Mouse (Mus musculus) kidney, postnatal 4 days (tissue): ENCODE data around the gene C530008M17Rik.
A peak's percentile ranks its signal among the peaks of the same experiment; 100 is the strongest.

Source experiments
- DNase-seq, 2 experiments: peaks; one replicate each; pipeline ENCODE4 v3.0.0; 2021; ENCODE audit warnings: mixed read lengths in 2 of 2

Gene C530008M17Rik

GRCm38 (mm10) chr5:76702646-76703045 is 46.3 kb downstream of the C530008M17Rik start:
- peak; percentile 44 to 57 for DNase-seq

- no peak for DNase-seq
Observed at GRCm38 (mm10) chr5:76705307-76706173, 49.2 kb downstream of the C530008M17Rik start.

DNA sequence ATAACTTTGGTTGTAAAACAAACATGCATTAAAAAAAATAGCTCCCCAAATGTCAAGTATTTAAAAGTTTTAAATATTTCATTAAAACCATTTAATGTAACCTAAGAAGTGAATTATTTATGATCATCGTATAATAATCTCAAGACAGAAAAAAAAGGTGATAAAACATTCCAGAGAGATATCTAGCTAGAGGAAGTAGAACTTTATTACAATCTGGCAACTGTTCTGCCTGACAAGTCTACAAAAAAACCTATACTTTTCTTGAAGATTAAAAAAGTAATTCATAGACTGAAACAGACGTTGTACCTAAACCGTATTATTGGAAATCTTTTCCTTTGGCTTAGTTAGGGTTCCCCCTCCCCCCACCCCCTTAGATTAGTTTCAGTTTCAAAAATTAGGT is 50.8 kb downstream of the C530008M17Rik start:
- DNase-seq: no peak

- DNase-seq: no peak
Observed at GRCm38 (mm10) chr5:76708004-76708403, 51.7 kb downstream of the C530008M17Rik start.

DNA sequence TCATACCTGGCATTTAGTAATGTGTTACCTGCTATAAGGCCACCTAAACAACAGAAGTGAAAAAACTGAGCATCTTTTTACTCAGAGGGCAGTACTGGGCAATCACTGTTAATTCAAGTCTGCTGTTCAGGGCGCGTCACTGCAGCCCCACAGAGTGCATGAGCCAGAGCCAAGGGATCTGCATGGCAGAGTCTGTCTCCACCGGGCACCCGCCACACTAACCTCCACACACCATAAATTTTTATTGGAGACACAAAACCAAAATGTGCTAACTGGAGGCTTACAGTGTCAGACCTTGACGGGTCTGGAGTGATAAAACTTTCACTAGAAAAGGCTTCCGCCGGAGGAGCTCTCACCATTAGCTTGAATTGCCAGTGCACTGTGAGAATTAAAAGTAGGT is 57.4 kb downstream of the C530008M17Rik start:
- peak; percentile 24 to 35 for DNase-seq

DNA sequence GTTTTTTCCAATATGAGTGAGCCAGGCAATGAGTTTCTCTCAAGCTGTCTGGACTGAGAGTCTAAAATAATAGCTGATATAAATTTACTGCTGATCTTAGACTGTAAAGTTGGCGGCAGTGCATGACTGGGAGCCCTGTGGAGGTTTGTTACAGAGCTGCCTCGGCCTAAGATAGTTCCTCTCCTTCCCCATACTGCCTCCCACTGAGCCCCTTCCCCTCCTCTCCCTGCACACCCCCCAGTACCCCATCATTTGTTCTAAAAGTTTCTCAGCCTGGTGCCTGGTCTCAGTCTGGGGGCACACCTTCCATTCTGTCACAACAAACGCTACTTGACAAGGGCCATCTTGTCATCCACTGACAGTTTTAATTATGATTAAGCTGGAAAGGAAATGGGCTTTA is 63.6 kb downstream of the C530008M17Rik start:
- no peak for DNase-seq

GRCm38 (mm10) chr5:76724878-76725277 is 68.6 kb downstream of the C530008M17Rik start:
- no peak for DNase-seq

DNA sequence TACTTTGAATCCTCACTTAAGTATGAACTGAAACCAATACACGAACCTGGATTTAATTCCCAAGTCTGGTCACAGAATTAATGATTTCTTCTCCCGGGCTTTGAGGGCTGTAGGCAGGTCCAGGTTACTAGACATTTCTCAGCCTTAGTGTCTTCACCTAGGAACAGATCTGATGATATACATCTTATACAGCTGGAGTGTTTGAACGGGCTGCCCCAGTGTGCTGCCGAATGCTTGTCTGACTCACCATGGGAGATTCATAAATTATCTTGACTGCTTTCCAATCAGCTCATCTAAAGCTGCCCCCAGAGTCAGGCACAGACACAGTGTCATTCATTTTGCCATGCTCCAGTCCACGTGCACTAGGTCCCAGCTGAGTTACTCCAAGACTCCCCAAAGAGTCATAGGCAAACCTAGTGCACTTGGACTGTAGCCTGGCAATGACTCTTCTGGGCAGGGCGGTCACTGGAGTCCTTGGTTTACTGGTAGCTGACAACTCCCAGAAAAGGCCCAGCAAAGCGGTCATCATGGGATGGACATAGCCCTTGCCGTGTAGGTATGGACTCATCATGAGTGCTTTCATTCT is 70.3 kb downstream of the C530008M17Rik start:
- no peak for DNase-seq

DNA sequence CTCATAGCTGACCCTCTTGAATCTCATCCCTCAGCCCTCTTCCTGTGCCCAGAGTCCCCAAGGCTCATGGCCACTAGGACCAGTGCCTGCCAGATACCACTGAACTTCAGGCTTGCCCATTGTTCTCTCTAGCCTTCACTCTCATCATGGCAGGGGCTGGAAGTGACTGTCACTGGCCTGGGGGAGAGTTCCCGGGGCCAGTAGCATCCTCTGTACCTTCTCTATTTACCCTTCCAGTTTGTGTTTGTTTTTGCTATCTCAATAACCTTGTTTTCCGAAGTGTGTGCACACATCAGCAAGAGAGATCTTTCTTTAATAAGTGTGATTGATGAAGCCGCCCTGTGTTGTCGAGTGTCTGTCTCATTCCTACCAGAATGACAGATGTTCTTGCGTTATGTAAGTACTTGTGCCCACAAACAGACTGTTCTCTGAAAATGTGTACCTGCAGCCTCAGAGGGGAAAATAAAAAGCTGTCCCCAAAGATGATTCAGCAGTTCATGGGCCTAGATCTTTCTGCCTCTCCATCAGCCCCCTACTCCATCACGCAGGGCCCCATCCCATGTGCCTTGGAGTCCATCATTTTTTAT is 76.8 kb downstream of the C530008M17Rik start:
- no peak for DNase-seq

- DNase-seq: no peak
Observed at GRCm38 (mm10) chr5:76741463-76741862, 85.2 kb downstream of the C530008M17Rik start.

DNA sequence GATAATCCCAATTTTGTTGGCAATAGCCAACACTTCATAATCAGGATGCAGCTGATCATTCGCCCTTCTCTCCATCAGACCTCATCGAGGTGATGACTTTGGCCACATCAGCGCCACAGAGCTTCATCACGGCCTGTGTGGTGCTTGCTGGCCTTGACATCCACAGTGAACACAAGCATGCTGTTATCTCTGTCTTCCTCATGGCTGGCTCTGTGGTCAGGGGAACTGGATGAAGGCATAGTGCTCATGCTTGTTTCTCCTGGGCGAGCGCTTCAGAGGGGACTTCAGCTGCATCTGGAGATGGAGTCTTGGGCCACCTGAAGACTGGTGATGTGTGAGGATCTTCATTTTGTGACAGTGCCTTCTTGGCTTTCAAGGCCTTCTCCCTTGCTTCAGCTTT is 85.8 kb downstream of the C530008M17Rik start:
- no peak for DNase-seq

GRCm38 (mm10) chr5:76744737-76745209 is 88.5 kb downstream of the C530008M17Rik start:
- no peak for DNase-seq

DNA sequence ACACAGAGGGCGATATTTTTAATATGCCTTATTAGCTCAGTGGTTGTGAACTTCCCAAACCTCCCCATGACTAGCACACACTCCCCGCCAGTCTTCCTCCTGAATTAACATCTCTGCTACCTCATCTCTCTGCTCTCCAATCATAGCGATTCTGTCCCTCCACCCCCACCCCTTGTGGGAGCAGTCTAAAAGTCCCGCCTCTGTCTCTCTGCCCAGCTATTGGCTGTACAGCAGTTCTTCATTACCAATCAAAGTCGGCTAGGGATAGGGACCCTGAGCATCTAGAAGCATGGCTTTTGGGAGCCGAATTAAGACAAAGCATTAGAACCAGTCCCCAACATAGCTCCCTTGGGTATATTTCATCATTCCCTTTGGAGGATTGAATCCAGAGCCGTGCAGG is 91.5 kb downstream of the C530008M17Rik start:
- DNase-seq: no peak

- DNase-seq: no peak
Observed at GRCm38 (mm10) chr5:76752351-76752750, 96.0 kb downstream of the C530008M17Rik start.

DNA sequence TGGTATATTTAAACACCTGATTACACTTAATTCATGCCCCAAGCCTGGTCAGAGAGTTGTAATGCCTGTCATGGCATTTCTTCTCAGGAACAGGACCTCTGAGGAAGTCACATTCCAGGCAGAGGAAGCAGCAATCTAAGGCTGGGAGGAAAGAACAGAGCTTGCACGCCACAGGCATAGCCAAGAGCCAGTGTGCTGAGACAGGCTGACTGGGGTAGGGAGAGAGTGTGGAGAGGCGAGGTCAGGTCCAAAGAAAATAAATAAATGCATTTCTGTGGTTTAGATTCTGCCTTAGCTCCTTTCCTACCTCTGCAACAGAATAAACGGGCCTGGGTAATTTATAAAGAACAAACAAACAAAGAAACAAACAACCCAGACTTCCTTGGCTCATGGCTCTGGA is 104.0 kb downstream of the C530008M17Rik start:
- DNase-seq: no peak

DNA sequence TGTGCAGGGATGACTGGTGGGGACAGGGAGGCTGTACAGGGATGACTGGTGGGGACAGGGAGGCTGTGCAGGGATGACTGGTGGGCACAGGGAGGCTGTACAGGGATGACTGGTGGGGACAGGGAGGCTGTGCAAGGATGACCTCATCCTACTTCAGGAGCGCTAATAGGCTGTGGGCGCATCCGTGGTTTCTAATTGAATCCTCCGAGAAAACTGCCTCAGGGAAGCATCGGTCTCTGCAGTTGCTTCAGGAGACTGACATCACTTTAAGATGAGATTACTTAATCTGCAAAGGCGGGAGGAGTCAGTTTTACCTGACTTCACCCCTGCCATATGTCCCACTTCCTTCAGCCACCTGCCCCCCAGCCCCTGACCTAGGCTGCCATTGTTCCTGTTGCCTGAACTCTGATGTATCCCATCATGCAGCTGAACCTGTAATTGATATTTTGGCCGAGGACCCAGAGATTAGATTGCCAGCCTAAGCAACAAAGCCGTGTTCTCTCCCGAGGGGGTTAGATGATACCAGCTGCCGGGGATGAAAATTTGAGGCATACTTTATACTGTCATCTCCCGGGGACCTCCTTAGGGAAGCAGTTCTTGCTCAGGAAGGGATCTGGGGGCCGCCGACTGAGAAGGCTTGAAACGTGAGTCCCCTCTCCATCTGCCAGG is 105.9 kb downstream of the C530008M17Rik start:
- no peak for DNase-seq

DNA sequence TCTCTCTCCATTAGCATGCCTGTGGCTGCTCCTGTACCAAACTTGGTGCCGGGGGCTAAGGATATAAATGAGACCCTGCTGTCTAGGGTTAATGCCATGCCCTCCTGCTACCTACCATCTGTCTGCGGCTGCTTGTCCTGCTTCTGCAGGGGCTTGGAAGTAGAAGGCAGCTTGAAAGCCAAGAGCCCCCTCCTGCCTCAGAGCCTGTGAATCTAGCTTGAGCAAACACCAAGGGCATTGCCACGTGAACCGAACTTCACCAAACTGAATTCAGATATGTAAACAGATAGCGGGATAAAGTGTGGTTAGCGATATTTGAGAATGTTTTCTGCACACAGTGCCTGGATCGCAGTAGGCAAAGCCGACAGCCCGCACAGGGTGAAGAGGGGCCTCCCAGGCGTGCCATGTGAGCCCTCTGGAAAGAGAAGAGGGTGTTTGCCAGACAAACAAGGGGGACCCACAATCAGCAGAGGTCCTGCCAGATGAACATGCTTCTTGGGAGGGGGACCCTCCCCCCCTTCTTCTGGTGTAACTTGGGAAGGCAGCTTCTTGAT is 106.9 kb downstream of the C530008M17Rik start:
- DNase-seq: peak in 1 of 2 experiments; percentile 25

GRCm38 (mm10) chr5:76763731-76764130 is 107.4 kb downstream of the C530008M17Rik start:
- DNase-seq: no peak

DNA sequence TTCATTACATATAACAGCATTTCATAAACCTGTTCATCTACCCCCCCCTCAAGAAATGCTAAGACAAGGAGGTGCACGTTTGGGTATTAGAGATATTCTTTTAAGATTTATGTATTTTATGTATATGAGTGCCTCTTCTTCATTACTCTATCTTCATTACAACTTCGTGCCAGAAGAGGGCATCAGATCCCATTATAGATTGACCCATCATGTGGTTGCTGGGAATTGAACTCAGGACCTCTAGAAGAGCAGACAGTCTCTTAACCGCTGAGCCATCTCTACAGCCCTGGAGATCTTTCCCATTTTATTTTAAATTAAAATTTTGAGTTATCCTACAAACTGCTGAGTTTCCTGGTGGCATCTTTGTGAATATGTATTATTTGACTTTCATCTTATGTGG is 112.7 kb downstream of the C530008M17Rik start:
- DNase-seq: no peak

DNA sequence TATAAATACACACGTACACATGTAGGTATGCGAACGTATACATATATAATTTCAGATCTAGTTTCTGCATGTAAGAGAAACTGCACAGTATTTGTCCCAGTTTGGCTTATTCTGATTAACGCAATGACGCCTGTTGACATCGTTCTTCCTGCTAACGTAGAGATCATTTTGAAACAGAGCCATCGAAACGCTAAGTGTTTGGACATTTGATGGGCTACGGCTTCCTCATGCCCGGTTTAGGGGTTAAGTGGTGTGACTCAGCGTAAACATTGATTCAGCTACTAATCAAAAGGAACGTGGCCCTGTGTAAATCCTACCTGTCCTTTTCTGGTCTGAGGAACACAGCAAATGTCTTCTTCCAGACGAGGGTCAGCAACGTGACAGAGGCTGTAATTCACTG is 113.3 kb downstream of the C530008M17Rik start:
- no peak for DNase-seq

DNA sequence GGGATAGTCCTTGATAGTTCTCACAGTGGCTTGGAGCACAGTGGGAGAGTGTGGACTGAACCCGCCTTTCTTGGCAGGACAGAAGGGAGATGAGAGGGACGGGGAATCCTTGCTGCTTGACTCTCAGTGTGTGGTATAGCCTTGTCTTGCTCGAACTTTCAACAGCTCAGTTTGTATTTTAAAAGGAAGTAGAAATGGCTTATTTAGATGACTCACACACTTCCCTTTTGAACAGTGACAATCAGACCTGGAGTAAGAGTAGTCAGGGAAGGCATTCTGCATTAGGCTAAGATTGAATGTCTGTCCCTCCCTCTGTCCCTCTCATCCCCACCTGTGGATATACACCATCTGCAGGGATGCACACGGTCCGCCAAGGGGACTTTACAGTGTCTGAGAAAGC is 115.1 kb downstream of the C530008M17Rik start:
- DNase-seq: no peak

- no peak for DNase-seq
Observed at GRCm38 (mm10) chr5:76772831-76773230, 116.5 kb downstream of the C530008M17Rik start.
